Mouse (Mus musculus) embryonic fibroblast, embryonic 13.5 days (primary cell): ENCODE measurements at regions not wholly inside any gene's neighbourhood (a gene's known extent, or its start where the extent isn't known, plus 50 kb on each side); places are given as distances from the start of the nearest gene placed in this dataset.

Experiments
- CTCF ChIP-seq: IDR thresholded peaks from 2 replicates; pipeline ENCODE4 v1.5.1; 2011; ENCODE audit warnings: mild to moderate bottlenecking, control low read depth, low read length, moderate library complexity, borderline replicate concordance; ENCODE audit not compliant: insufficient read depth
- POLR2A ChIP-seq: IDR thresholded peaks from 2 replicates; pipeline ENCODE4 v1.6.1; 2011; ENCODE audit warnings: low read depth, mild to moderate bottlenecking, control low read depth, low read length, moderate library complexity

DNA sequence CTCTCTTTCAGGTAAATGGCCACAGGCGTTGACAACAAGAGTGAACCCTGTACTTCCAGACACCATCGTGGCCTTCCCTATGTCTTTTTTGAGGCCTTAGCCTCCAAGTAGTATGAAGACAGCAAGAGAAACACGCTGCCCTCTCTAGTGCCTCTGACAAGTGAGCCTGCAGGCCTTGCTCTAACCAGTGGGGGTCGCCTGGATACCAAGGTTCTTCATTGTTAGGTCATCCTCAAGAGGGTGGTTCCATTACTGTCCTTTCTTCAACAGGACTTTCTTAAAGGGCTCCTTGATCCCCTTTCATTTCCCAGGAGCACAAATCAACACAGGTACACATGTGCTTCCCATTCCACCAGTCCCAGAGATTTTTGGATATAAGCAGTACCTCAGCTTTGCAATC lies 688.9 kb downstream of the Basp1 start:
- peak; percentile 29; the same call in 1 of the 2 replicates for TF ChIP-seq CTCF
- no peak for TF ChIP-seq POLR2A
